Mouse (Mus musculus) testis, adult 2 months (tissue): ENCODE data around the gene Ndc1. TPM values are rescaled to one million over a fixed set of nuclear protein-coding genes. Genes with fewer than 3 reads are reported as not detected.

ENCODE experiments used
- H3K27ac ChIP-seq: fragments of 200-500 bp; 2 replicates; pipeline ENCODE4 v1.5.1; 2012; ENCODE audit warnings: low read depth, low read length; ENCODE audit not compliant: control insufficient read depth, insufficient read depth
- H3K27me3 ChIP-seq: fragments of 200-500 bp; 2 replicates; pipeline ENCODE4 v1.6.1; 2012; ENCODE audit warnings: mild to moderate bottlenecking, low read length, moderate library complexity; ENCODE audit not compliant: control insufficient read depth, insufficient read depth
- H3K36me3 ChIP-seq: fragments of 200-500 bp; 2 replicates; pipeline ENCODE4 v1.6.1; 2012; ENCODE audit warnings: mild to moderate bottlenecking, low read length; ENCODE audit not compliant: control insufficient read depth, insufficient read depth
- H3K4me1 ChIP-seq: fragments of 200-500 bp; 2 replicates; pipeline ENCODE4 v1.6.1; 2012; ENCODE audit warnings: low read length; ENCODE audit not compliant: control insufficient read depth, insufficient read depth
- H3K4me3 ChIP-seq: fragments of 200-500 bp; 2 replicates; pipeline ENCODE4 v1.5.1; 2012; ENCODE audit warnings: low read depth, mild to moderate bottlenecking, low read length, moderate library complexity, mixed read lengths; ENCODE audit not compliant: control insufficient read depth
- CTCF ChIP-seq: fragments of 200-500 bp; IDR thresholded peaks from 2 replicates; pipeline ENCODE4 v1.5.1; 2012; ENCODE audit warnings: low read depth, mild to moderate bottlenecking, inconsistent platforms, low read length, moderate library complexity; ENCODE audit not compliant: control insufficient read depth, insufficient read depth, insufficient replicate concordance
- POLR2A ChIP-seq: fragments of 200-500 bp; IDR thresholded peaks from 2 replicates; pipeline ENCODE4 v1.6.1; 2012; ENCODE audit warnings: low read depth, mild to moderate bottlenecking, inconsistent platforms, low read length, moderate library complexity; ENCODE audit not compliant: control insufficient read depth
- polyA plus RNA-seq: library from polyadenylated mRNA; depleted of rRNA; stranded (reverse); fragments of >200 nt; gene quantifications from 2 replicates; pipeline ENCODE4 v1.2.3, GENCODE M21; 2012

Ndc1 gene
- polyA plus RNA-seq, 1 experiment, result 20.5 TPM

DNA sequence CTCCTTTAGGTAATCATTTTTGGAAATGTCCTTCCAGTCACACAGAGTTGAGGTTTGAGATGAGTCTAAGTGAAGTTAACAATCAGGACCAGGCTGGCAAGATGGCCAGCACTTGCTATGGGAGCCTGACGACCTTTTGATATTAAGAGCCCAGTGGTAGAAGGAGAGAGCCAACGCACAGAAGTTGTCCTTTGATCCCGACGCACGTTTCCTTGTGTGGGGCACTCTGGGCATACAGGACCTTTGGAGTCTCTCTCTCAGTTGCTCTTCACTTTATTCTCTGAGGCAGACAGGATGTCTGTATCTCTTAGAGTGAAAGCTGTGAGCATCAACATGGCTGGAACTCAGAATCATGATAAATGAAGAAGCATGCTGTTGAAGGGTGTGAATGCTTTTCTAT is 30.1 kb upstream of the Ndc1 start:
- Histone ChIP-seq H3K36me3 (no peaks in the 10 kb centered on the region), H3K4me1 (no peaks in the 10 kb centered on the region), H3K27me3 (no peaks in the 10 kb centered on the region), H3K27ac (no peak overlapping the region), H3K4me3 (no peak overlapping the region)
- no peak for TF ChIP-seq POLR2A
- TF ChIP-seq CTCF, result no peak

DNA sequence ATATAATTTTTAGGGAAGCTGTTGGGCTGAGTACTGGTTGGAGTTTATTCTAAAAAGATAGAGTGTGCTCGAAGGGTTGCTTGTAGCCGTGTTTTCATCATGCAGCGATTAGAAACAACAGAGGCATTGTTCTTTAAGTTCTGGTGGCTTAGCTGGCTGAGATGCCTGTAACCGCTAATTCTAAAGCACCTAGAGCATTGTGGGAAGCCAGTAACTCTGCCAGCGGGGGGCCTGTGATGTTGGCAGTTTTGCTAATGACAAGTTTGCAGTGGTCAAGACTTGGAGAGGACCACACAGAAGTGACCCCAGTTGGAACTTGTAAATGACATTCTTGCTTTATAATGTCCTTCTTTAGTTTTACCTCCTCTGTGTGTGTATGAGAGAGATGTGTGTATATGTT is 26.2 kb upstream of the Ndc1 start:
- Histone ChIP-seq H3K4me1 (no peaks in the 10 kb centered on the region), H3K27me3 (no peaks in the 10 kb centered on the region), H3K4me3 (no peak overlapping the region), H3K36me3 (no peaks in the 10 kb centered on the region), H3K27ac (no peak overlapping the region)
- TF ChIP-seq CTCF, result no peak
- TF ChIP-seq POLR2A, result no peak

DNA sequence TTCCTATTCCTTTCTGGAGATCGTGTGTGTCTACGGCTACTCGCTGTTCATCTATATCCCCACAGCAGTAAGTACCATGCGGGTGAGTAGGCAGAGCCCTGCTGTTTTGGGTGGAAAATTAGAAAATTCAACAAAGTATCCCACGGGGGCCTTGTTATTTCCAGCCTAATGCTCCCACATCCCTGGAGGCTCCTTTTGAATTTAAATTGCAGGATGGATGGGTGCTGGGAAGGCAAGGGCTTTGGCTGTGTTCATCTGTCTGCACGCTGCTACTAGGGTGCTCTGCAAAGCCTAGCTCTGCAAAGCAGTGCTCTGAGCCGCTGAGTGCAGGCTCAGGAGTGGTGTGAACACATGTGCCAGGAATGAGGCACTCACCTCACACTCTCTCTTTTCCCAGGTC is 23.0 kb upstream of the Ndc1 start:
- no peak overlapping the region for H3K4me3 ChIP-seq
- no peak overlapping the region for H3K27ac ChIP-seq
- TF ChIP-seq POLR2A (no peak), CTCF (no peak)
- no peaks in the 10 kb centered on the region for H3K4me1 ChIP-seq
- H3K36me3 ChIP-seq, result no peaks in the 10 kb centered on the region
- no peaks in the 10 kb centered on the region for H3K27me3 ChIP-seq

DNA sequence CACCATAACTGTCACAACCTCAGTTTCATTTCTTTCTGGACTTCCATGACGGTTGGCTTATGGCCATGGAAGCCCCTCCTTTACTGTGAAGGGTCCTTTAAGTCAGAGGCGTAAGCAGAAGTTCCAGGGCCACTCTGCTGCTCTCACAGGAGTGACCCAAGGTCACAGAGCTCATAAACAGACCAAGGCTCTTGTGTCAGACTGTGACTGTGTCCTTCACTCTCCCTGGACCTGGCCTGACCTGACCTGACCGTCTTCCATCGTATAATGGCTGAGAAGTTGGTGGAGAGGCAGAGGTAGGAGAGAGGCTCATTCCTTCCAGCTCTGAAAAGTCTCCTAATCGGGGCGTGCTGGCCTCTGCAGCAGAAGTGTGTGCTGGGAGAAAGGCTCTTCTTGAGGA is 20.4 kb upstream of the Ndc1 start:
- no peak overlapping the region for H3K4me3 ChIP-seq
- no peak for TF ChIP-seq CTCF
- TF ChIP-seq POLR2A, result no peak

GRCm38 (mm10) chr4:107348529-107349310 is 18.9 kb upstream of the Ndc1 start:
- H3K4me3 ChIP-seq, result no peak overlapping the region
- H3K36me3 ChIP-seq, result no peaks in the 10 kb centered on the region
- no peak for TF ChIP-seq CTCF
- TF ChIP-seq POLR2A, result no peak
- H3K27me3 ChIP-seq, result no peaks in the 10 kb centered on the region
- no peaks in the 10 kb centered on the region for H3K4me1 ChIP-seq
- H3K27ac ChIP-seq, result no peak overlapping the region

More for the DNA sequence above, 20.4 kb upstream of the Ndc1 start:
- no peaks in the 10 kb centered on the region for H3K36me3 ChIP-seq
- H3K27me3 ChIP-seq, result no peaks in the 10 kb centered on the region
- H3K27ac ChIP-seq, result no peak overlapping the region
- H3K4me1 ChIP-seq, result no peaks in the 10 kb centered on the region

GRCm38 (mm10) chr4:107349311-107350008 is 18.1 kb upstream of the Ndc1 start:
- Histone ChIP-seq H3K4me1 (no peaks in the 10 kb centered on the region), H3K27ac (no peak overlapping the region), H3K36me3 (no peaks in the 10 kb centered on the region), H3K4me3 (no peak overlapping the region), H3K27me3 (no peaks in the 10 kb centered on the region)
- TF ChIP-seq POLR2A (no peak), CTCF (no peak; the same call in 1 of the 2 replicates)

GRCm38 (mm10) chr4:107351368-107351767 is 16.2 kb upstream of the Ndc1 start:
- H3K27me3 ChIP-seq, result no peaks in the 10 kb centered on the region
- H3K4me1 ChIP-seq, result no peaks in the 10 kb centered on the region
- no peaks in the 10 kb centered on the region for H3K36me3 ChIP-seq
- TF ChIP-seq CTCF (no peak), POLR2A (no peak)
- H3K27ac ChIP-seq, result no peak overlapping the region
- no peak overlapping the region for H3K4me3 ChIP-seq

DNA sequence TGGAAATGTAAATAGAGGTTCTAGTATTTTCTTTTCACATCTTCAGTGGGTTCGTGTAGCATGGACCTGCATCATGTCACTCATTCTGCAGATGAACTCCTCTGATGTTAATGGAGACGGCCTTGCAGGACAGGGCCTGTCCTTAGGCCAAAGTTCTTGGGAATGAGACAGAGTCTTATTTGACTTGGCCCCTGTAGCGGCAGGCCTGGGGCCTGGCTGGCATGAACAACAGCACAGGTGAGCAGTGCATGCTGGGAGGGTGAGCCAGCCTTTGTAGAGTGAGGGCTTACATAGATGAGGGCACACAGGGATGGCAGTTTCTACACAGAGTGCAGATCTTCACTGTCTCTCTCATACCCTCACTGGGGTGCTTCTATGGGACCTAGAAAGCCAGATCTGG is 14.0 kb upstream of the Ndc1 start:
- TF ChIP-seq POLR2A, result no peak
- no peak for TF ChIP-seq CTCF
- H3K4me3 ChIP-seq, result no peak overlapping the region
- H3K4me1 ChIP-seq, result no peaks in the 10 kb centered on the region
- H3K27ac ChIP-seq, result no peak overlapping the region
- H3K36me3 ChIP-seq, result no peaks in the 10 kb centered on the region
- no peaks in the 10 kb centered on the region for H3K27me3 ChIP-seq
